Mouse (Mus musculus) thymus, adult 18-20 months (tissue): ENCODE results near the gene Hist1h2ac.
A peak's percentile ranks its signal among the peaks of the same experiment; 100 is the strongest.
"Not testable (repeated sequence)": the region's sequence is repeated elsewhere in the genome, so short reads cannot be mapped to it uniquely, and the experiment has no call there.

ENCODE experiments used
- DNase-seq, 2 experiments: peaks; one replicate each; pipeline ENCODE4 v3.0.0; 2022; ENCODE audit warnings: mixed read lengths in 2 of 2

The Hist1h2ac gene

GRCm38 (mm10) chr13:23699767-23700166 lies 16.0 kb upstream of the Hist1h2ac start:
- DNase-seq, result no peak

- no peak for DNase-seq
These were observed 15.2 kb upstream of the Hist1h2ac start for GRCm38 (mm10) chr13:23698996-23699395.

GRCm38 (mm10) chr13:23698300-23698693 lies 14.5 kb upstream of the Hist1h2ac start, which contains the start of gene Hist1h4c:
TSS of gene Hist1h4c (minus strand) at chr13:23698454.
- peak; percentile 95 to 99 for DNase-seq

GRCm38 (mm10) chr13:23697491-23698299 lies 13.9 kb upstream of the Hist1h2ac start:
- peak in 1 of 2 experiments; percentile 59 for DNase-seq

GRCm38 (mm10) chr13:23696061-23696474 lies 12.3 kb upstream of the Hist1h2ac start:
- DNase-seq, result no peak

GRCm38 (mm10) chr13:23695514-23695913 lies 11.8 kb upstream of the Hist1h2ac start, which contains the start of gene Hist1h1t:
TSS of gene Hist1h1t (plus strand) at chr13:23695814.
- no peak for DNase-seq

- DNase-seq, result no peak
These were observed 11.2 kb upstream of the Hist1h2ac start for GRCm38 (mm10) chr13:23694956-23695355.

GRCm38 (mm10) chr13:23693856-23694440 lies 10.2 kb upstream of the Hist1h2ac start:
- no peak for DNase-seq

GRCm38 (mm10) chr13:23689459-23689858 lies 5.7 kb upstream of the Hist1h2ac start:
- DNase-seq, result no peak

- DNase-seq, result no peak
These were observed 5.2 kb upstream of the Hist1h2ac start for GRCm38 (mm10) chr13:23688956-23689355.

GRCm38 (mm10) chr13:23687907-23688306 lies 4.2 kb upstream of the Hist1h2ac start:
- no peak for DNase-seq

GRCm38 (mm10) chr13:23687181-23687580 lies 3.4 kb upstream of the Hist1h2ac start:
- no peak for DNase-seq

- DNase-seq, result no peak
These were observed 2.2 kb upstream of the Hist1h2ac start for GRCm38 (mm10) chr13:23685966-23686365.

GRCm38 (mm10) chr13:23685121-23685861 lies 1.5 kb upstream of the Hist1h2ac start:
- no peak for DNase-seq

GRCm38 (mm10) chr13:23684295-23684945 lies 672 bp upstream of the Hist1h2ac start:
- peak in 1 of 2 experiments; percentile 23 for DNase-seq

GRCm38 (mm10) chr13:23682947-23683754 lies 597 bp downstream of the Hist1h2ac start:
- DNase-seq, result not testable (repeated sequence)

- no peak for DNase-seq
These were observed 1.2 kb downstream of the Hist1h2ac start for GRCm38 (mm10) chr13:23682623-23682946.

- DNase-seq, result no peak
These were observed 1.7 kb downstream of the Hist1h2ac start for GRCm38 (mm10) chr13:23681990-23682582.

GRCm38 (mm10) chr13:23662536-23662935 lies 21.2 kb downstream of the Hist1h2ac start:
- no peak for DNase-seq

- no peak for DNase-seq
These were observed 23.9 kb downstream of the Hist1h2ac start for GRCm38 (mm10) chr13:23659636-23660366.
